Mouse (Mus musculus) hindbrain, embryonic 11.5 days (tissue): ENCODE data around the gene Susd1. TPM values are rescaled to one million over a fixed set of nuclear protein-coding genes. Genes with fewer than 3 reads are reported as not detected.

Experiments used
- ATAC-seq: fragments of 200-750 bp; cut with Nextera tagmentation; 2 replicates; pipeline ENCODE4 v1.8.0; 2017; ENCODE audit warnings: mild to moderate bottlenecking, moderate TSS enrichment, moderate library complexity; ENCODE audit not compliant: low FRiP score
- DNase-seq: peaks from one replicate; pipeline ENCODE4 v3.0.0-alpha.2; 2015; ENCODE audit warnings: low spot score
- H3K27ac ChIP-seq: fragments of 300-500 bp; sonication (generic); 2 replicates; pipeline ENCODE4 v1.5.1; 2014; ENCODE audit warnings: mild to moderate bottlenecking, low read depth, low read length
- H3K27me3 ChIP-seq: fragments of 300-500 bp; sonication (generic); 2 replicates; pipeline ENCODE4 v1.6.1; 2014; ENCODE audit warnings: mild to moderate bottlenecking, low read length, moderate library complexity, mixed read lengths; ENCODE audit not compliant: control insufficient read depth, insufficient read depth
- H3K36me3 ChIP-seq: fragments of 300-500 bp; sonication (generic); 2 replicates; pipeline ENCODE4 v1.6.1; 2014; ENCODE audit warnings: mild to moderate bottlenecking, low read length, moderate library complexity, mixed read lengths; ENCODE audit not compliant: control insufficient read depth, insufficient read depth
- H3K4me1 ChIP-seq: fragments of 300-500 bp; sonication (generic); replicated peaks from 2 replicates; pipeline ENCODE4 v1.6.1; 2014; ENCODE audit warnings: low read length, mixed read lengths; ENCODE audit not compliant: control insufficient read depth, insufficient read depth
- H3K4me2 ChIP-seq: fragments of 300-500 bp; sonication (generic); replicated peaks from 2 replicates; pipeline ENCODE4 v1.6.1; 2014; ENCODE audit warnings: mild to moderate bottlenecking, low read depth, low read length
- H3K4me3 ChIP-seq: fragments of 300-500 bp; sonication (generic); 2 replicates; pipeline ENCODE4 v1.5.1; 2014; ENCODE audit warnings: low read depth, low read length
- H3K9ac ChIP-seq: fragments of 300-500 bp; sonication (generic); 2 replicates; pipeline ENCODE4 v1.6.1; 2014; ENCODE audit warnings: low read depth, low read length
- H3K9me3 ChIP-seq: fragments of 300-500 bp; sonication (generic); 2 replicates; pipeline ENCODE4 v1.6.1; 2016; ENCODE audit warnings: low read length; ENCODE audit not compliant: control insufficient read depth
- WGBS: fragments of 180-500 bp; shearing (Covaris S2); extraction: QIAGEN DNeasy Blood & Tissue Kit; methylation state at CpG from one replicate; pipeline ENCODE4 v1.1.7; 2014; 5-methylcytosine and 5-hydroxymethylcytosine counted together
- polyA plus RNA-seq: library from polyadenylated mRNA; unstranded; fragments of >200 nt; fragmentation: Nextera tagmentation; extraction: Ambion mirVana; gene quantifications from 2 replicates; pipeline ENCODE4 v1.2.1, GENCODE M21; 2014

Susd1 gene
- polyA plus RNA-seq, 1 experiment from 2014 or later, result 0.94 TPM

DNA sequence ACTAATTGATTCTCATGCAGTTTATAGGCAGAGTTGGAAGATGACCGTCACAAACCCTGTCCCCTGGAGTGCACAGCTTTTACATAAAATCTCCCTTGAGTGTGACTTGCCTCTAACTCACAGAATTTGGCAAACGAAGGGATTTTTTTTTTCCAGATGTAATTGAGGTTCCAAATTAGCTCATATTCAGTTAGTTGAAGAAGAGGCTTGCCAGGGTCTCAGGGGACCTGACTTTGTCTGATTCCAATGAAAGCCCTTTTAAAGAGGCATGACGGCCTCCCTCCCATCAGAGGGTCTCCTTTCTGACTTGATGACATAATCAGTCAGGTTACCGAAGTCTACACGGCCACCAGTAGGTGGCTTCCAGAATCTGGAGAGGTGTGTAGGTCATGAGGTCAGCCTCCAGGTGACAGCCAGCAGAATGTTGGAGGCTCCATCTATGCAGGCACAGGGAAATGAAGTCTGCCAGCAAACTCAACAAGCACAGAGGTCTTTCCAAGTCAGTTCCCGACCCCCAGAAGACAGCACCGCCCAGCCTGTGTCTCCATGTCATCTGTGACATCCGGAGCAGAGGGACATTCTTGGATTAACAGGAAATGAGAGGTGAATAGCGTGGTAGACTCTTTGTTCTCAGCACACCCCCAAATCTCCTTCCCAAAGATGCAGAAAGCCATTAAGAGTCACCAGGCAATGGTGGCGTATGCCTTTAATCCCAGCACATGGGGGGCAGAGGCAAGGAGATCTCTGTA, 130.4 kb downstream of the Susd1 start:
- ATAC-seq, result no peak
- no peak for DNase-seq

DNA sequence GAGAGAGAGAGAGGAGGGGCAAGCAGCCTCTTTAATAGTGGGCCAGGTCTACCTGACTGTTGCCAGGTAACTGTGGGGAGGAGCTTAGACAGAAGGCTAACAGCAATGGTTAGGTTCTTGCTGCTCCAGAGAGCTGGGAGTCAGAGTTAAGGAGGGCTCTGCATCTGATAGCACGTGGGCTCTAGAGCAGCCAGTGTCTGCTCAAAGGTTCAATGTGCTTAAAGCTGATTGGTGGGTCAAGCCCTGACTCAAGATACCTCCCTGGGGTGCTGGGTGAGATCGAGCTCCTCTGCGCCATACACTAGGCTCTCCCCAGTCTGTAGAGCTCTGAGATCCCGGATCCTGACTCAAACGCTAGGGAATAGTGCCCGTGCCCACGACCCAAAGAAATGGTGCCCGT, 136.0 kb downstream of the Susd1 start:
- WGBS, result 86% methylated on average over 8 of the region's 8 CpGs
- no peaks in the 10 kb centered on the region for H3K36me3 ChIP-seq
- H3K9me3 ChIP-seq, result no peaks in the 10 kb centered on the region
- ATAC-seq (no peak), DNase-seq (no peak)
- H3K27me3 ChIP-seq, result no peaks in the 10 kb centered on the region
- no peaks in the 10 kb centered on the region for H3K4me1 ChIP-seq
- no peak overlapping the region for H3K9ac ChIP-seq
- no peak overlapping the region for H3K4me2 ChIP-seq
- no peak overlapping the region for H3K27ac ChIP-seq
- no peak overlapping the region for H3K4me3 ChIP-seq

More for the DNA sequence above, 130.4 kb downstream of the Susd1 start:
- WGBS, result 78% methylated on average over 10 of the region's 10 CpGs
- Histone ChIP-seq H3K4me1 (no peaks in the 10 kb centered on the region), H3K36me3 (no peaks in the 10 kb centered on the region), H3K9me3 (no peaks in the 10 kb centered on the region), H3K27ac (no peak overlapping the region), H3K4me2 (no peak overlapping the region), H3K4me3 (no peak overlapping the region), H3K9ac (no peak overlapping the region), H3K27me3 (no peaks in the 10 kb centered on the region)

DNA sequence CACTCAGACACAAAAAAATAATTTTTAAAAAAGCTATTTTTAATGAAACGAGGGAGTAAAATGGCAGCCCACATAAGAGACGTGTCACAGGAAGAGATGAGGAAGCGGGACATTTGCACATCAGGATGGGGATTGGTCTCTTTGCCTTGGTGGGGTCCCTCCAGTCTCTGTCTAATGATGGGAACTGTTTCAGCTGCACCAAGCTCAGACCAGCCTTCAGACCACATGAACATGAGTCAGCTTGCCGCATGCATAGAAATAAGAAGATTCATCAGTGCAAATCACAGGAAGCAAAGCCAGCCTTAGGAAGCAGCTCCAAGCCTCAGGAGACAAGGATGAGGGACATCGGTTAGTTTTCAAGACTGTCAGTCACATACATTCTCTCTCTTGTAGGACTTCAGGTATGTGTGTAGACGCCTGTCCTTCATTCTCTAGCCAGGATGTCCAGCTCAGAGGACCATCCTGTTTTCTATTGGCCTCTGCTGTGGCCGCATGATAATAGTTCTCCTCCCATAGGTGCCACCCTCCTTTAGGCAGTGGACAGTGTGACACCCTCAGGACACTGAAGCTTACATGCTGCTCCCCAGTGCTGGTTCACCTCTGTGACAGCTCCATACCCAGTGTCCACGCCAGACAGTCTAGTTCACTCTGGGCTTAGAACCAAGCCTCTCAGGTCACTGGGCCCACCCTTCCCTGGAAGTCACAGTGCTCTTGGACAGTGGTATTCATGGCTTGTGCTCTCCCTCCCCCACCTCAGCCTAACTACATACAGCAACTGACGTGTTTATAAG, 137.2 kb downstream of the Susd1 start:
- ATAC-seq (no peak), DNase-seq (no peak)
- H3K4me3 ChIP-seq, result no peak overlapping the region
- H3K36me3 ChIP-seq, result no peaks in the 10 kb centered on the region
- no peak overlapping the region for H3K4me2 ChIP-seq
- no peaks in the 10 kb centered on the region for H3K4me1 ChIP-seq
- H3K9ac ChIP-seq, result no peak overlapping the region
- no peaks in the 10 kb centered on the region for H3K9me3 ChIP-seq
- H3K27me3 ChIP-seq, result no peaks in the 10 kb centered on the region
- whole genome bisulfite sequencing, result 89% methylated on average over 9 of the region's 9 CpGs
- H3K27ac ChIP-seq, result no peak overlapping the region

DNA sequence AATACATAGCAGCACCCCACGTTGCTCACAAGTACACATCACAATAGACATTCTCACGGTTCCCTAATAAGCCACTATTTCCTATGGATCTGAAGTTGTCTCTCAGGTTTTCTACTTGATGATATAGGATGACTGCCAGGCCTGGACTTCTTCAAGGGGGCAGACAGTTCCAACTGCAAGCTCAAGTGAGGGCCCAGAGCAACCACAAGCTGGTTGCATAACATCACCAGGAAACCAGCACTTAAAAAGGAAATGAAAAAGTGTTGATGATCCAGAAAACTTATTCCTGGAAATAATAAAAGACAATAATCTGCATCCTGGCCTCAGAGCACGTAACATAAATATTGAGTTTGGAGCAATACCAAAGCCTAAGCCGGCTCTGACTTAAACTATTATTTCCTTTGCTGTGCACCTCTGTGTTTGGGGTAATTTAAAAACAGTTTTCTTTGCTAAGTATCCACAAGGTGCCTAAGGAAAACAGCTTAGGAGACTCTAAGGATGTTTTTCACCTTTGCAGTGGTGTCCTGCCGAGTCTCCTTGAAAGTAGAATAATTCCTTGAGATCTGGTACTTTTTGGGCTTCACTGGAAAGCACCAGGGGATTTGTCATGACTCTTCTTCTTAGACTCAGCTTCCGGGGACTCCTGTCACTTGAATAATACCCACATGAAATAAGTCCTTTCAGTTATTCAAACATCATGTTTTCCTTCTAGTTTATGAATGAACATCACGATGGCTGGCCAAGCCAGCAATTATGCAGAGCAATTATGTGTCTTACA, 139.5 kb downstream of the Susd1 start:
- DNase-seq (no peak), ATAC-seq (no peak)
- H3K4me3 ChIP-seq, result no peak overlapping the region
- no peak overlapping the region for H3K9ac ChIP-seq
- H3K4me2 ChIP-seq, result no peak overlapping the region
- no peaks in the 10 kb centered on the region for H3K4me1 ChIP-seq
- 88% methylated on average over 7 of the region's 7 CpGs for WGBS
- H3K9me3 ChIP-seq, result no peaks in the 10 kb centered on the region
- no peak overlapping the region for H3K27ac ChIP-seq
- H3K27me3 ChIP-seq, result no peaks in the 10 kb centered on the region
- H3K36me3 ChIP-seq, result no peaks in the 10 kb centered on the region

DNA sequence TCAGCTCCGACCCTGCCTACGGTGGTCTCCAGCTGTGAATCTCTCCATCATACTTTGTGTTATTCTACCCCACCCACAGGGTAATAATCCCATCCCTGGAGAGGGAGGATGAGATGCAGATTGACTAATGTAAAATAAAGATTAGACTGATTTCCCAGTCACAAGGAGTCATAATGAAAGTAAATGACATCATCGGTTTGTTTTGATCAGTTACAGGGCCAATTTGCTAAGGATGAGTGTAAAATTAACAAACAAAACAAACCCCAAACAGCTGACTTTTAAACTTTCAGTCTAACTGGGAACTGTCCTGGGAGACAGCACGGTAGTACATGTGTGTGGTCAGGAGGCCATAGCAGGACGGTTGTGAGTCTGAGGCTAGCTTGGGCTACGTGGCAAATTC, 143.3 kb downstream of the Susd1 start:
- Histone ChIP-seq H3K9me3 (no peaks in the 10 kb centered on the region), H3K4me2 (no peak overlapping the region), H3K36me3 (no peaks in the 10 kb centered on the region), H3K4me1 (no peaks in the 10 kb centered on the region), H3K9ac (no peak overlapping the region), H3K4me3 (no peak overlapping the region), H3K27ac (no peak overlapping the region), H3K27me3 (no peaks in the 10 kb centered on the region)
- DNase-seq (no peak), ATAC-seq (no peak)
- 71% methylated on average over 6 of the region's 6 CpGs for WGBS

DNA sequence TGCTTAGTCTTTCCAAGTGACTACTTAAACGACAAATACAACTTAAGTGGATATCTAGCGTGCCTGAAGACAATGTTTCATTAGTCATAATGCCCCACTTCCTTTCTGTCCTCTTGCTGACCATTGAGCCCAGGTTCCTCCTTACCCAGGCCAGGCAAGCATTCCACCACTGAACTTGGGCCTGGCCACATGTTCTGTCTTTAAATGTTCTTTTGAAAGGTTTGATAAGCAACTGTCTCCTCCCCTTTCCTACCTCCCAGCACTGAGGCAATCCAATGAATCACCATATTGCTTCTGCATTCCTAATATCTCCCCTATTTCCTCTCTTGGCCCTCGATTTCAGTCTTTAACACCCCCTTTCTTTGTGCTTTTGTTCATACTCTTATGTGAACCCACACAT, 143.8 kb downstream of the Susd1 start:
- WGBS, result 84% methylated on average over 3 of the region's 3 CpGs
- no peak for DNase-seq
- H3K4me3 ChIP-seq, result no peak overlapping the region
- H3K9ac ChIP-seq, result no peak overlapping the region
- no peak for ATAC-seq
- no peak overlapping the region for H3K4me2 ChIP-seq
- H3K36me3 ChIP-seq, result no peaks in the 10 kb centered on the region
- no peak overlapping the region for H3K27ac ChIP-seq
- no peaks in the 10 kb centered on the region for H3K4me1 ChIP-seq
- no peaks in the 10 kb centered on the region for H3K27me3 ChIP-seq
- H3K9me3 ChIP-seq, result no peaks in the 10 kb centered on the region

DNA sequence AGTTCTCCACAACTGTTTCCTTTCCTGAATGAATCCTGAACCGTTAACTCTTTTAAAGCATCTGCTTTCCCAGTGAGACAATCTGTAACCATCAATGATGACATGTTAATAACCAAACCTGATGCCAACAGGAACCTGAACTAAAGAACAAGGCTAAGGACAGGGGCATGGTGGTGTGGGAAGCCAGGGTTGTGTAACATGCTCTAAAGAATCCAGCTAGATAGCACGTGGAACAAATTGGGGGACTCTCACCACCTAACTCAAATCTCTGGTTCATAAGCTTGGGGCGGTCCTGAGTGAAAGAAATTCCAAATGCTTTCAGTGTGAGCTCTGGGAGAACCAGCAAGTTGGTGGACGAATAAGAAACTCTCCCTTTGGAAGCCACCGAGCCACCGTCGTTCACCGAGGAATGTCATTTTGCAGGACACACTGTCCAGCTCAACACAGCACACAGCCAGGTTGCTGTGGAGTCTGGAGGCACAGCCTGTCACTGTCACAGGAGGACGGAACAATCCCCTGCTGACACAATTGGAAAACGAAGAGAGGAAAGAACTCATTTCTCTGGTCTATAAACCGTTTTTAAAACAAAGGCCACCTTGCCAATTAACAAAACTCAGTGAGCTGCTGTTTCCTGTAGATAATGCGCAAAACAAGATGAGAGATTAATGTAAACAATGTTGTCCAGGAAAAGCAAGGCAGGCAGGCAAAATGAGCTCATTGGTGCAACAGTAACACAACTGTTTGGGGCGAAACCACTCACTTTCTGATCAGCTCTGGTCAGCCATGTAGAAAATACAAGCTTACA, 146.3 kb downstream of the Susd1 start:
- Histone ChIP-seq H3K27ac (no peak overlapping the region), H3K36me3 (no peaks in the 10 kb centered on the region), H3K4me2 (no peak overlapping the region), H3K9me3 (no peaks in the 10 kb centered on the region), H3K4me1 (no peaks in the 10 kb centered on the region), H3K27me3 (no peaks in the 10 kb centered on the region), H3K9ac (no peak overlapping the region), H3K4me3 (no peak overlapping the region)
- 87% methylated on average over 13 of the region's 13 CpGs for WGBS
- no peak for ATAC-seq
- no peak for DNase-seq

DNA sequence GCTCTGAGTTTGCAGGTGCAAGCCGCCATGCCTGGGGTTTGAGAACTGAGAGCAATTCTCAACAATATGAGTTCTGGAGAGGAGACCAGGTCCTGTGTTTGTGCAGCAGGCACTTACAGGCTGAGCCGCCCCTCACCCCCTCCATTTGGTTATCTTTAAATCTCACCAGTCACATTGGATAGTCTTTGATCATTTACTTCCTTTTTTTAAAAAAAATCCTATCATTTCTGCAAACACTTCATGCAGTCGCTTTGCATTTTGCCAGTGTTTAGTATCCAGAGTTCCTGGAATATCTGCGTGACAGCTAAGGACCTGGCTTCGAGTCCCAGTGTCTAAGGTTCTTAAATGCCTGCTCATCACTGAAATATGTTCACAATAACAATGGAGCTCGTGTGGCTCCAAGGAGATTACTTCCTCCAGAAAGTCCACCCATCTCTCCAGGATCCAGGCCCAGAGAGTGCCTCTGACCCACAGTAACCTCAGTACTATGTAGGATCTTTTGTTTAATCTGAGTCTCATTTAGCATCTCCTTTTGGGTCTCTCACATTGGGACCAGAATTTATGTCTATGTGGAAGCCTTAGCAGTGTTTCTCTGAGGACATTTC, 147.4 kb downstream of the Susd1 start:
- no peak for ATAC-seq
- WGBS, result 79% methylated on average over 6 of the region's 6 CpGs

More for the DNA sequence above, 147.4 kb downstream of the Susd1 start:
- Histone ChIP-seq H3K4me1 (no peaks in the 10 kb centered on the region), H3K27me3 (no peaks in the 10 kb centered on the region), H3K27ac (no peak overlapping the region), H3K36me3 (no peaks in the 10 kb centered on the region), H3K9me3 (no peaks in the 10 kb centered on the region), H3K4me3 (no peak overlapping the region), H3K9ac (no peak overlapping the region), H3K4me2 (no peak overlapping the region)
- no peak for DNase-seq
